Mouse (Mus musculus) erythroblast, embryonic 14.5 days (primary cell): Measurements from ENCODE around the gene Ifi27l2a.

Experiments
- GATA1 ChIP-seq: IDR thresholded peaks from 2 replicates; pipeline ENCODE4 v1.6.1; 2012; ENCODE audit warnings: low read length, inconsistent platforms, mixed read lengths
- TAL1 ChIP-seq: IDR thresholded peaks from 3 replicates; pipeline ENCODE4 v1.6.1; 2012; ENCODE audit warnings: low read length, inconsistent platforms, mixed read lengths

DNA sequence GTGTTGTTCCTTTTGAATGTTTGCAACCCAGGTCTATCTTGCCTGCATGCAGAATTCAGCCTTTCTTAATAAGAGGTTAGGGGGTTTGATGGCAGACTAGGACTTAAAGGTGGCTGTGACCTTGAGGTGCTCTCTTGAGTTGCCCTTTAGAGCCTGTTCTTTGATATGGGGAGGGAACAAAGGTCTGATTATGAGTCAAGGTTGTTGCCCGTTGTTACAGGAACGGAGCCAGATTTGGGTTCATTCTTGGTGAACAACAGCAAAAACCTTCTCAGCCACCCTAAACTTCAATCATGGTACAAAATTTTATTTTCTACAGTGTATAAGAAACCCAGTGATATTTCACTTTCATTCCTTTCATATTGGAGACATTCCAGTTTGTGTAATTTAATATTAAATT lies 10.1 kb downstream of the Ifi27l2a start:
- no peak for TF ChIP-seq GATA1
- TF ChIP-seq TAL1: no peak
